In the genomic region with DNA sequence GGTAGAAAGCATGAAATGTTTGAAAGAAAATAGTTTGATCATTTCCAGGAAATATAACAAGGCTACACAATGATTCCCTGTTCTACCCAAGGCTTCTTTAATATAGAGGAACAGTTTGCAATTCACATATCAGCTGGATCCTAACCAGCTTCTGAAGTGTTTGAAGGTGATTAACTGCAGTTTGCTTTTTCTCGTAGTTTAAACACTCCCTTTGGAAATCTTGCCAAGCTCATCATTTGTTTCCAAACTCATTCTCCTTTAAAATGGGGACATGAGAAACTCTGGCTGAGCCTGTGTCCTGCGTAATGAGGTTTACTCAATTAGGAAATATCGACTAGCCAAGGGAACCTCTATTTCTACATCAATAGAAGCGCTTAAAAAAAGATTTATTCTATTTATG, we compare ENCODE assay signal across 24 mouse cellular contexts. TPM values are rescaled to one million over a fixed set of nuclear protein-coding genes. Genes with fewer than 3 reads are reported as not detected.
"Had no signal": no experiment of that assay in that cellular context is flagged by ENCODE, and none has a peak within 500 bp of the region (broad histone marks: within the 10 kb centered on the region; RNA-seq: fewer than 3 reads in every experiment).

No protein-coding gene starts in this region.

- DNase-seq: kidney, adult 11 months; kidney, adult 8-10 months; kidney, postnatal 14 days; kidney, postnatal 4 days; liver; liver, postnatal 0 days; retina, postnatal 1 day; right cerebral cortex, postnatal 25 days; spleen, adult 18-20 months; thymus, postnatal 36 days had no signal

- ATAC-seq: intestine, embryonic 15.5 days; liver, postnatal 0 days; midbrain, embryonic 13.5 days; midbrain, embryonic 16.5 days had no signal

- H3K27me3 ChIP-seq: intestine, embryonic 15.5 days; kidney, embryonic 15.5 days; limb, embryonic 13.5 days; megakaryocyte, embryonic 14.5 days; midbrain, embryonic 13.5 days; neural tube, embryonic 13.5 days; stomach, embryonic 15.5 days had no signal

- H3K4me2 ChIP-seq: intestine, embryonic 15.5 days; kidney, embryonic 15.5 days; limb, embryonic 13.5 days; midbrain, embryonic 13.5 days; neural tube, embryonic 13.5 days; stomach, embryonic 15.5 days had no signal

- H3K9ac ChIP-seq: intestine, embryonic 15.5 days; kidney, embryonic 15.5 days; limb, embryonic 13.5 days; liver, embryonic 14.5 days; liver, postnatal 0 days; midbrain, embryonic 13.5 days; neural tube, embryonic 13.5 days; stomach, embryonic 15.5 days had no signal

- H3K36me3 ChIP-seq: intestine, embryonic 15.5 days; kidney, embryonic 15.5 days; limb, embryonic 10.5 days; limb, embryonic 13.5 days; midbrain, embryonic 10.5 days; midbrain, embryonic 13.5 days; neural tube, embryonic 13.5 days; stomach, embryonic 15.5 days had no signal

- H3K4me1 ChIP-seq: intestine, embryonic 15.5 days; kidney, embryonic 15.5 days; limb, embryonic 10.5 days; megakaryocyte, embryonic 14.5 days; midbrain, embryonic 10.5 days; midbrain, embryonic 13.5 days; neural tube, embryonic 13.5 days; stomach, embryonic 15.5 days had no signal

- H3K4me3 ChIP-seq: intestine, embryonic 15.5 days; kidney, embryonic 15.5 days; limb, embryonic 10.5 days; limb, embryonic 13.5 days; megakaryocyte, embryonic 14.5 days; midbrain, embryonic 10.5 days; midbrain, embryonic 13.5 days; myocyte; neural tube, embryonic 13.5 days; stomach, embryonic 15.5 days had no signal

- H3K9me3 ChIP-seq: intestine, embryonic 15.5 days; kidney, embryonic 15.5 days; limb, embryonic 10.5 days; limb, embryonic 13.5 days; midbrain, embryonic 10.5 days; midbrain, embryonic 13.5 days; neural tube, embryonic 13.5 days; stomach, embryonic 15.5 days had no signal

- H3K27ac ChIP-seq: intestine, embryonic 15.5 days; kidney, embryonic 15.5 days; limb, embryonic 10.5 days; limb, embryonic 13.5 days; liver, embryonic 14.5 days; midbrain, embryonic 10.5 days; midbrain, embryonic 13.5 days; neural tube, embryonic 13.5 days; stomach, embryonic 15.5 days had no signal

RNA-seq across cellular contexts. Expression of gene Magi1, which starts 43.4 kb away (rescaled TPM):
- total RNA-seq: monocyte, adult 5-6 weeks; neutrophil, adult 5-6 weeks had no signal
